Mouse (Mus musculus) olfactory bulb, adult 2 months (tissue): ENCODE results near the gene Gm26992.

Experiments used
- CTCF ChIP-seq: fragments of 200-500 bp; IDR thresholded peaks from 2 replicates; pipeline ENCODE4 v1.5.1; 2012; ENCODE audit warnings: low read depth, mild to moderate bottlenecking, low read length, moderate library complexity; ENCODE audit not compliant: insufficient read depth
- POLR2A ChIP-seq: fragments of 200-500 bp; IDR thresholded peaks from 2 replicates; pipeline ENCODE4 v1.6.1; 2012; ENCODE audit warnings: mild to moderate bottlenecking, low read depth, low read length, moderate library complexity; ENCODE audit not compliant: insufficient read depth

DNA sequence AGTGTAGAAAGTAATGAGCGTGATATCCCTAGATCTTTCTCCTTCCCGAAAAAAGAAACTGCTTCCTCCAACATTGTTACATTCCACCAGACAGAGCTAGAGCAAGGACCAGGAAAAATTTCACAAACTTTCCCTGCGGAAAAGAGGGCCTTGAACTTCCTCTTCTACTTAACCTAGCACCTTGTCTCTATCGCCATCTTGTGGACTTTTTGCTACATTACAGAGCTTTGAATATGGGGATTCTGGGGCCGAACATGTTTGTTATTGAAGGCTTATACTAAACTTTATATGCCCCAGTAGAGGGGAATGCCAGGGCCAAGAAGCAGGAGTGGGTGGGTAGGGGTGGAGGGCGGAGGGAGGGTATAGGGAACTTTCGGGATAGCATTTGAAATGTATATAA lies 21.9 kb downstream of the Gm26992 start:
- TF ChIP-seq CTCF (no peak), POLR2A (no peak)
